Mouse (Mus musculus): Measurements from ENCODE around the gene Cdkl5. TPM values are rescaled to one million over a fixed set of nuclear protein-coding genes. Genes with fewer than 3 reads are reported as not detected.
A peak's percentile ranks its signal among the peaks of the same experiment; 100 is the strongest.

Cdkl5 gene
- total and polyA plus RNA-seq, 2 experiments from 2014 or later, result 7.2 to 25.6 TPM

DNA sequence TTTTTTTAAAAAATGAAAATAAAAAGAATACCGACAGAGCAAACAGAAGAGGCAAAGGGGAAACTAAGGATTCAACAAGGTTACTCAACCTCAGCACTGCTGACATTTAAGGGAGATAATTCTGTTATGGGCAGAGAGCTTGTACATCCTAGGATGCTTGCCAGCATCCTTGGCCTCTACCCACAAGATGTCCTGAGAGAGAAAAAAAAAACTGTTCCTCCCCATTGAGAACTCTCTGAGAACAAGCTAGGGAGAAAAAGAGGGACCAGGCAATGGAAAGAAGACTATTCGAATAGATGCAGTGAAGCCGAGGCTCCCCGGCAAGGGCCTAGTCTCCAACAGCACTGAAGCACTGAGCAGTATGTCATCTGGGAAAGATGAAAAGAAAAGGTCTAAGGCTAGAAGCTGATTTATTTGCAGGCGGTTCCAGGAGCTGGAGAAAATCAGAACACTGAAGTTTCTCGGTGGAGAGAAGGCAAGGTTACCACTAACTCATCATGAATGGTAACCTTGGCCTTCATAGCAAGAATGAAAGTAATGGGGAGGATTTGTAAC lies 22.4 kb downstream of the Cdkl5 start:
- DNase-seq, result no peak
- H3K4me2 ChIP-seq (ENCODE audit: low read depth), result no peak overlapping the region
- no peak for ATAC-seq
- no peak overlapping the region for H3K4me3 ChIP-seq (ENCODE audit: low read depth, low read length)
- no peak overlapping the region for H3K9ac ChIP-seq
- H3K4me1 ChIP-seq (ENCODE audit: insufficient read depth), result no peaks in the 10 kb centered on the region
- no peaks in the 10 kb centered on the region for H3K36me3 ChIP-seq (ENCODE audit: insufficient read depth)
- H3K27ac ChIP-seq (ENCODE audit: low read depth, low read length), result no peak overlapping the region
- no peaks in the 10 kb centered on the region for H3K9me3 ChIP-seq (ENCODE audit: low read length)
- TF ChIP-seq CTCF (IDR thresholded peaks at IDR 0.05; ENCODE audit: low read depth), result no peak
- WGBS, result 90% methylated on average over 6 of the region's 6 CpGs
- H3K27me3 ChIP-seq (ENCODE audit: insufficient read depth, low read length), result no peaks in the 10 kb centered on the region

DNA sequence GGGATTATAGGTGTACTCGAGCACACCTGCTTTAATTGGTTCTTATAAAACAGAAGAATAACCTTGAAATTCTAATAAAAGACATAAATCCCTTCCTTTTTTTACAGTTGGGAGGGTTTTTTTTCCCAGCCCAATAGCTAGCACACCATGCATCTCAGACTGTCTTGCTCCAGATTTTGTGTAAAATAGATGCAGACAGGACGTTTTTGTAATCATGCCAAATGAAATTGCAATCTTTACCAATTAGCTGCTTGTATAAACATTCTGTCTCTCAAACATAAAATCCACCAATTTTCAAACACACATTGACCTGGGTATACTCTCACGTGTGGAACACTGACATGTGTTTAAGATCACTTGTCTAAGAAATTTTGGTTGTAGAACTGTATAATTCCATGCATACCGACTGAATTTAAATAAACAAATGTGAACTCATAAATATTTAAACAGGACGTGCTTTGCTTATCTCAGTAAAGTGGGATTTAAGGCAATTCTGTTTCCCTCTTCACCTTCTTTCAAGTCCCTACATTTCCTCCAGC lies 35.8 kb downstream of the Cdkl5 start:
- Histone ChIP-seq H3K4me1 (ENCODE audit: insufficient read depth) (no peaks in the 10 kb centered on the region), H3K27me3 (ENCODE audit: insufficient read depth, low read length) (no peaks in the 10 kb centered on the region), H3K36me3 (ENCODE audit: insufficient read depth) (no peaks in the 10 kb centered on the region), H3K4me3 (ENCODE audit: low read depth, low read length) (no peak overlapping the region), H3K27ac (ENCODE audit: low read depth, low read length) (peak overlapping the region; percentile 57; the same call in 1 of the 2 replicates), H3K9ac (no peak overlapping the region), H3K4me2 (ENCODE audit: low read depth) (no peak overlapping the region), H3K9me3 (ENCODE audit: low read length) (no peaks in the 10 kb centered on the region)
- DNase-seq (peak; percentile 26), ATAC-seq (peak; percentile 55)
- TF ChIP-seq CTCF (IDR thresholded peaks at IDR 0.05; ENCODE audit: low read depth), result no peak
- 44% methylated on average over 5 of the region's 5 CpGs for WGBS

DNA sequence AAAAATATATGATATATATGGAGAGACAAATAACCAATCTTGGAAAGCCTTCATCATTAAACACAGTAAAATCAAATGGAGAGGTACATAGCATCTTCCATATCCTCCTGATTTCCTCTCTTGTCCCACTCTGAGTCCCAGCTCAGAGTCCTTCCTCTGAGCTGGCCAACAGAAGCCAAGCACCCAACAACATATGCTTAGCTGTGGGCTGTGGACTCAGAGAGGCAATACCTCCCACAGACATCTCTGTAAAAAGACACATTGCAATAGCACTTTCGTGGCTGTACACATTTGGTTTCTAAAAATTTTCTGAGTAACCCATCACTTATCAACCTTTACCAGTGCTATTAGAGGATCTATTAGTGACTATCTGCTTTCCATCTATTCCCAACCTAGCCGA lies 44.9 kb downstream of the Cdkl5 start:
- H3K9ac ChIP-seq, result no peak overlapping the region
- DNase-seq, result no peak
- H3K27me3 ChIP-seq (ENCODE audit: insufficient read depth, low read length), result no peaks in the 10 kb centered on the region
- no peaks in the 10 kb centered on the region for H3K36me3 ChIP-seq (ENCODE audit: insufficient read depth)
- H3K27ac ChIP-seq (ENCODE audit: low read depth, low read length), result no peak overlapping the region
- H3K4me3 ChIP-seq (ENCODE audit: low read depth, low read length), result no peak overlapping the region
- ATAC-seq, result no peak
- 88% methylated on average over 2 of the region's 2 CpGs for WGBS
- H3K9me3 ChIP-seq (ENCODE audit: low read length), result no peaks in the 10 kb centered on the region
- H3K4me1 ChIP-seq (ENCODE audit: insufficient read depth), result no peaks in the 10 kb centered on the region
- TF ChIP-seq CTCF (IDR thresholded peaks at IDR 0.05; ENCODE audit: low read depth), result no peak
- H3K4me2 ChIP-seq (ENCODE audit: low read depth), result no peak overlapping the region

DNA sequence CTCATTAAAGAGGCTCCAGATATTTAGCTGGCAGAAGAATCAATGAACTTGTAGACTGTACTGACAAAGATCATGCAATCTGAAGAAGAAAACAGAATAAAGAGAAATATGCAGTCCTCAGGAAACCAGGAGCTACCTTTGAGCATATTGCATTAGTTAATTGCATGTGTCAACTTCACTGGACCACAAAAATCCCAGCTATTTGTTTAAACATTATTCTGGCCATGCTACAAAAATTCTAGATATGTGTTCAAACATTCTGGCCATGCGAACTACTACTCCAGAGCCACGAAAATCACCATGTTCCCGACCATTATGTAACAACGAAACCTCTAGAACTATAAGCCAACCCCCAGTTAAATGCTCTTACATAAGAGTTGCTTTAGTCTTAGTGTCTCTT lies 49.8 kb downstream of the Cdkl5 start:
- Histone ChIP-seq H3K4me3 (ENCODE audit: low read depth, low read length) (no peak overlapping the region), H3K36me3 (ENCODE audit: insufficient read depth) (no peaks in the 10 kb centered on the region), H3K9ac (no peak overlapping the region), H3K4me2 (ENCODE audit: low read depth) (no peak overlapping the region), H3K9me3 (ENCODE audit: low read length) (no peaks in the 10 kb centered on the region), H3K4me1 (ENCODE audit: insufficient read depth) (no peaks in the 10 kb centered on the region), H3K27ac (ENCODE audit: low read depth, low read length) (no peak overlapping the region), H3K27me3 (ENCODE audit: insufficient read depth, low read length) (no peaks in the 10 kb centered on the region)
- 85% methylated on average over 4 of the region's 4 CpGs for WGBS
- no peak for ATAC-seq
- TF ChIP-seq CTCF (IDR thresholded peaks at IDR 0.05; ENCODE audit: low read depth), result no peak
- DNase-seq, result no peak

DNA sequence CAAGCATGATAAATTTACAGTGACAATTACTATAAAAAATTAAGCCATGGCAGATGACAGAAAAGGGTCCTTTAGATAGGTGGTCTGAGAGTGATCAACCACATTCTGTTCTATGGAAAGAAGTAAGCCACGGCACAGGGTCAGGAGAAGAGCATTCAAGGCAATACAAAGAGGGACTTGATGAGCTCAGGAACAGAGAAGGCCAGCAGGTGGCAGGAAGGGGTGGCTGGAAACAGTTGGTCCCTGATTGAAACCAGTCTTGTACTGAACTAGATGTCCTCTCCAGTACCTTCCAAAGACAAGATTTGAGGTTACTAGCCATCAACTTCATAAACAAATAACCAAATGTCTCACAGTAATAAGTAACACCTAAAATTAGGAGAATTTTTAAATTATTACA lies 59.0 kb downstream of the Cdkl5 start:
- ATAC-seq (no peak), DNase-seq (no peak)
- Histone ChIP-seq H3K9me3 (ENCODE audit: low read length) (no peaks in the 10 kb centered on the region), H3K4me2 (ENCODE audit: low read depth) (no peak overlapping the region), H3K4me1 (ENCODE audit: insufficient read depth) (no peaks in the 10 kb centered on the region), H3K4me3 (ENCODE audit: low read depth, low read length) (no peak overlapping the region), H3K27me3 (ENCODE audit: insufficient read depth, low read length) (no peaks in the 10 kb centered on the region), H3K27ac (ENCODE audit: low read depth, low read length) (no peak overlapping the region), H3K9ac (no peak overlapping the region), H3K36me3 (ENCODE audit: insufficient read depth) (no peaks in the 10 kb centered on the region)
- 45% methylated on average over 1 of the region's 1 CpGs for WGBS
- TF ChIP-seq CTCF (IDR thresholded peaks at IDR 0.05; ENCODE audit: low read depth), result no peak

DNA sequence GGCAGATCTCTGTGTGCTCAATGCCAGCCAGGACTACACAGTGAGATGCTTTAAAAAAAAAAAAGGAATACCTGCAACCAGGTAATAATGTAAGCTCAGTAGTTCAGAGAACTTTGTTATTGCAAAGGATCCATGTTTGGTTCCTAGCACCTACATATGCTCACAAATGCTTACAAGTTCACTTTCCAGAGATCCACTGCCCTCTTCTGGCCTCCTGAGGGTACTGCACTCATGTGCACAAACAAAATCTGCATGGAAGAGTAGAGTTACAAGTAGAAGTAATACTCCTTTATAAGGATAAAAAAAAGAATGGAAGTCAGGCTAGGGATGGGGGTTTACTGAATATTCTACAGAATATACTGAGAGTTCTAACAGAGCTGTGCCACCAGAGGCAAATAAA lies 63.8 kb downstream of the Cdkl5 start:
- TF ChIP-seq CTCF (IDR thresholded peaks at IDR 0.05; ENCODE audit: low read depth), result peak; percentile 30; the same call in 1 of the 2 replicates
- no peak overlapping the region for H3K9ac ChIP-seq
- ATAC-seq, result no peak
- H3K27me3 ChIP-seq (ENCODE audit: insufficient read depth, low read length), result no peaks in the 10 kb centered on the region
- H3K4me2 ChIP-seq (ENCODE audit: low read depth), result no peak overlapping the region
- DNase-seq, result no peak
- no peaks in the 10 kb centered on the region for H3K4me1 ChIP-seq (ENCODE audit: insufficient read depth)
- H3K4me3 ChIP-seq (ENCODE audit: low read depth, low read length), result no peak overlapping the region
- H3K27ac ChIP-seq (ENCODE audit: low read depth, low read length), result no peak overlapping the region
- no peaks in the 10 kb centered on the region for H3K9me3 ChIP-seq (ENCODE audit: low read length)
- H3K36me3 ChIP-seq (ENCODE audit: insufficient read depth), result no peaks in the 10 kb centered on the region

DNA sequence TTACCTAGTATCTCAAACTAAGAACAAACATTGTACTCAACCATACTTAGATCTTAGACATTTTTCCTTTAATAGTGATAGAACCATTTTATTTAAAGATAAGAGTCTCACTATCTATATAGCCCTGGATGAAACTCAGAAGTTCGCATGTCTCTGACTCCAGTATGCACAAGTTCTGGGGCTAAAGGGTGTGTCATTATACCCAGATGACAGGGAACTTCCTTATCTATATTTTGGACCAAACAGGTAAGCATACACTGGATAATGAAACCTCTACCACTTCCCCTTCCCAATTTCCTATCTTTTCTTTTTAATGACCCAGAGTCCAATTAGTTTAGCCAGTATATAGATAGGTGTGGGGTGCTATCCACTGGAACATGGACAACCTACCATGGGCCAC lies 65.6 kb downstream of the Cdkl5 start:
- no peaks in the 10 kb centered on the region for H3K4me1 ChIP-seq (ENCODE audit: insufficient read depth)
- H3K9ac ChIP-seq, result no peak overlapping the region
- no peak for TF ChIP-seq CTCF (IDR thresholded peaks at IDR 0.05; ENCODE audit: low read depth)
- ATAC-seq (no peak), DNase-seq (no peak)
- H3K9me3 ChIP-seq (ENCODE audit: low read length), result no peaks in the 10 kb centered on the region
- no peak overlapping the region for H3K4me2 ChIP-seq (ENCODE audit: low read depth)
- no peak overlapping the region for H3K27ac ChIP-seq (ENCODE audit: low read depth, low read length)
- H3K4me3 ChIP-seq (ENCODE audit: low read depth, low read length), result no peak overlapping the region
- WGBS, result 91% methylated on average over 1 of the region's 1 CpGs
- no peaks in the 10 kb centered on the region for H3K27me3 ChIP-seq (ENCODE audit: insufficient read depth, low read length)
- H3K36me3 ChIP-seq (ENCODE audit: insufficient read depth), result no peaks in the 10 kb centered on the region
